Mouse (Mus musculus) testis, postnatal 14 days (tissue): ENCODE results near the gene Vwf.
A peak's percentile ranks its signal among the peaks of the same experiment; 100 is the strongest.

Source experiments
- DNase-seq: peaks from one replicate; pipeline ENCODE4 v3.0.0; 2021; ENCODE audit warnings: low spot score

Vwf gene

DNA sequence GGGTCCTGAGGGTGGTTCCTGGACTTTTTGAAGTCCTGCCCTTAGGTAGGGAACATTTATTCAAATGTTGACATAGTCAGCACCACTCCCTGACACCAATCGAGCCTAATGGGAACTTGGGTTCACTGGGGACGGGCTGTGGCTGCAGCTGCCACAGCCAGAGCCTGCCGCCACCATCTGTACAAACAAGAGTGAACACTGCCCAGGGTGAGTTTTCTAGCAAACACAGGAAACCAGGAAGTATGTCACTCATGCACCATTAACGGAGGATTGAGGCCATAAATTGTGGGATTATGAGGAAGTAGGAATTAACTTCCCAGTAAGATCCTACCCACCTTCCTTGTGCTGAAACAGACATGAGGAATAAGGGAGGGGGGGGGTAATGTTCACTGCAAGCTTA is 93.9 kb downstream of the Vwf start:
- no peak for DNase-seq

DNA sequence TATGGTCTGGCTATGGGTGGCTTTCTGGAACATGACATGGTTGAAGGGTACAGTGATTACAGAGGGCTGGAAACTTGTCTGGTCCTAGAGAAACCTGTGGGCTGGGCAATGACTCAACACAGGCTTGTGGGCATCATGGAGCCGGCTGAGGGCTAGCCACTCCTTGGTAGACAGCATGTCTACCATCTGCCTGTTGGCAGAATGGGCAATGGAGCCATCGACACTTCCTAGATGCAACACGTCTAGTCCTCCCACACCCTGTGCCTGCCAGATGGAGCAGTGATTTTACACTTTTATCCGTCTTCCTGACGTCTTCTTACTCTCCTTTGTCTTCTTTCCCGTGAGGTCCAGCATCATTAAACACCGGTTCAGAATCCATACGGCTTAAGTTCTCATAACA is 94.6 kb downstream of the Vwf start:
- no peak for DNase-seq

DNA sequence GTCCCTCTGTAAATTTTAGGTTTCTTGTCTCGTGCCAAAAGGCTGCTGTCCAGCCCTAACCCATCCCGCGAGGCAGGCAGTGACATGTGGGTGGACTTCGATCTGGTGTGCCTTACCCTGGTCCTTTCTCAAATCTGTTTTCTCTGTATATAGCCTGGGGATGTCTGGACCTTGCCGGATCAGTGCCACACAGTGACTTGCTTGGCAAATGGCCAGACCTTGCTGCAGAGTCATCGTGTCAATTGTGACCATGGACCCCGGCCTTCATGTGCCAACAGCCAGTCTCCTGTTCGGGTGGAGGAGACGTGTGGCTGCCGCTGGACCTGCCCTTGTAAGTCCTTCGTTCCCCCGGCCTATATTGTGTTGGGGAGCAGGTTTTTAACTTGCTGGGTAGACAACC is 102.4 kb downstream of the Vwf start:
- no peak for DNase-seq

GRCm38 (mm10) chr6:125651335-125651734 is 104.8 kb downstream of the Vwf start:
- DNase-seq = no peak

DNA sequence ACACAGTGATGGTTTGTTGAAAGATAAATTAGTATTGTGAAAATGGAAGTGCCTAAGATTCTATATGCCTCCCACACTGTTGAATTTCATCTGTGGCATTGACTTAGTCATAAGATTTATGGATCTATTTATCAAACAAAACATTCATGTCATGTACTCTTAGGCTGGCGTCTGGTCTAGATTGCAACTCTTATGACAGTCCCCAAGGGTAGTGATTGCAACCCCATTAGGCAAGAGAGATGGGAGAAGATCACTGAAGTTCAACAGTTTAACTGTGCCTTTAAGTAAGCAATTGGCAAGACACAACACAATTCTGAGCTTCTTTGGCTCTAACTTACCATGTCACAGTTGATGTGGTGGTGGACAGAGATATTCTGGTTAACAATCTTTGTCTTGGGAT is 106.8 kb downstream of the Vwf start:
- DNase-seq = no peak

DNA sequence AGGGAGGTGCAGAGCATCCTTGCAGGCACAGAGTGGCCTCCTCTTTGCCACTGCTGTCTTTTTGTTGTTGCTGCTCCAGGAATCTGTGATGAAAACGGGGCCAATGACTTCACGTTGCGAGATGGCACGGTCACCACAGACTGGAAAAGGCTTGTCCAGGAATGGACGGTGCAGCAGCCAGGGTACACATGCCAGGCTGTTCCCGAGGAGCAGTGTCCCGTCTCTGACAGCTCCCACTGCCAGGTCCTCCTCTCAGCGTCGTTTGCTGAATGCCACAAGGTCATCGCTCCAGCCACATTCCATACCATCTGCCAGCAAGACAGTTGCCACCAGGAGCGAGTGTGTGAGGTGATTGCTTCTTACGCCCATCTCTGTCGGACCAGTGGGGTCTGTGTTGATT is 110.3 kb downstream of the Vwf start:
- DNase-seq = no peak

GRCm38 (mm10) chr6:125657966-125658365 is 111.4 kb downstream of the Vwf start:
- no peak for DNase-seq

DNA sequence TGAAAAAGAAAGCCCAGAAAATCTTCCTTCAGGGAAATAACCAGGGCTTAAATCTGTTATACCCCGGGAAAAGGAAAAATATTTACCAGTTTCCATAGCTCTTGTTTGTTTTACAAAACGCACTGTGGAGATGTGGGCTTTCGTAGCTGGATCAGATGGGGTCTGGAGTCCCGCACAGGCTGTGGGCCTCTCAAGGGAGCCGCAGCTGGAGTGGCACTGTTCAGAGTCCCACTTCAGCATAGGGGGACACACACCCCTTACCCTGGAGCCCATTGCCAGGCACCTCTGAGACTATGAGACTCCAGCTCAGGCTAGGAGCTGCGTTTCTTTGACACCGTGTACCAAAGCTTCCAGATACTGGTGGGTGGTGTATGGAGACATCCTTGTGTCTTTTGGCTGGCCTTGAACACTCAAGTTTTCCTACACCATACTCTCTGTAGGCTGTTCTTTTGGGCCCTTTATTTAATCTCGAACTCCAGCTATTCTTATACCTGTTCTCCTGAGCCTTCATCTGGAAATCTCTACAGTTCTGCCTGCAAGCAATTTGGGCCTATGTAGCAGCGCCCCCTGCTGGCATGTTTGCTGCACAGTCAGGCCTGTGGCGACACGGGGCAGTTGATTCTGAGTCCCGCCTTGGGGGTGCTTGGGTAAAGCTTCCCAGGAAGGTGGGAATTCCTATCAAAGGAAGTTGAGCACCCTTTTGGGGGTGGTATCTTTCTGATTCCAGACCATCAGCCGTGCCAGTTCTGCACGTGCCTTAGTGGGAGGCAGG is 114.7 kb downstream of the Vwf start:
- peak; percentile 55 for DNase-seq

- no peak for DNase-seq
These were observed 117.3 kb downstream of the Vwf start for GRCm38 (mm10) chr6:125663906-125664305.

- DNase-seq = no peak
These were observed 125.3 kb downstream of the Vwf start for GRCm38 (mm10) chr6:125671835-125672234.

- DNase-seq = no peak
These were observed 131.9 kb downstream of the Vwf start for GRCm38 (mm10) chr6:125678492-125678891.

DNA sequence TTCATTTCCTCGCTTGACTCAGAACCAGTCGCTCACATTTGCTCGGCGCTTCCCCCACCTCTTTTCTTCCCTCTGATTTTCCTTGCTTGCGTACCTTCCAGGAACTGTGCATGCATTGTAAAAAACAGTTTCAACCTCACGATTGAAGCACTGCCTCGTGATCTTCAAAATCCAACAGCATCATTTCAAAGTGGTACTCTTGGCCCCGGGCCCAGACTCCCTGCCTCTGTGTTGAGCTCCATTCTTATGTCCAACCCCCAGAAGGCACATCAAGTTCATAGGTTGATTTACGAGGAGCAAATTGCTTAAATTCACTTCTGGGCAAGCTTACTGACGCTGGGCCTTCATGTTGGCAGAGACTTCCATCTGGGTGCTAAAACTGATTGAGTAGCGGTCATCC is 134.0 kb downstream of the Vwf start:
- DNase-seq = no peak

DNA sequence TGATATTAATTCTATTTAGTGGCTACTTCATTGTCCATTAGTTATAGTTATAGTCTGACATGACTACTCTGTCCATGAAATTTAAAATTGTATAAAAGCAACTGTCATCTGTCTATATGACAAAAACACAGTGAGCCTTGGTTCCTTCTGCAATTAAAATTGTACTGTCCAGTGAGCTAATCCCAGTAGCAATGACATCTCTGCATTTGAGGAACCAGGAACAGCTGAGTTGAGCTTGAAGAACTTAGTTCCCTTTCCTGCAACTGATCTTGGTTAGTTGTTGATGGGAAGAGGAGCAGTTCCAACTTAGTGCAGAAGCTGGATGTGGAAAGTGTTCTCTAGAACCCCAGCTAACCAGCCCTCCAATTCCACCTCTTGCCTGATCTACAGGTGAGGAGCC is 138.8 kb downstream of the Vwf start:
- DNase-seq = no peak

GRCm38 (mm10) chr6:125687986-125688385 is 141.4 kb downstream of the Vwf start:
- no peak for DNase-seq

DNA sequence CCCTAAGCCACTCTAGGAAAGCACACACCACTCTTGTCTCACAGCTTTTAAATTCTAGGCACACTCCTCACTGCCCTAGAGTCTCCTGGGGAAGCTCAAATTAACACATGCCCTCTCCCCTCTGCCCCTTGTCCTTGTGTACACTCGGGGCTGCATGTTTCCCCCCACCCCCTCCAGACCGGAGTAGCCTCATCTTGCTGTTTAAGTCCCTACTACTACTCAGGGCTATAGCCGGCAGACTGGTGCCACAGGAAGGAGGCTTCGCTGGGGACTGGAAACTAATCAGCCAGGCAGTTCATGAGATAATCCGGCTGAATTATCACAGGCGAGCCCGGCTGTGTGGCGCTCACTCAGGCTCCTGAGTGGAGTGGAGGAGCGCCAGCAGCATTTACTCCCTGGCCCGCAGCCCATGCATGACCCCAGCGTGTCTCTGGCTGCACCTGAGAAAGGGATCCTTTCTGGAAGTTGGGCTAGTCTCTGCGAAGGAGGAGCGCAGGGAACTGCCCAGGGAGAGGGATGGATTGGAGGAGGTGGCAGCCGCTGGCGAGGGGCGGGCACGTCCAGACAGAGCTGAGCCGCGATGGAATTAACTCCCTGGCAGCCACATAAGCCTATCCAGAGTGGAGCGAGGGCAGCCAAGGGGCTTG is 143.6 kb downstream of the Vwf start, which contains the start of gene Ano2:
Ano2 (plus strand) TSS at position 363 of the 647 bp plus-strand sequence.
- no peak for DNase-seq

GRCm38 (mm10) chr6:125701146-125701545 is 154.6 kb downstream of the Vwf start:
- DNase-seq = no peak

DNA sequence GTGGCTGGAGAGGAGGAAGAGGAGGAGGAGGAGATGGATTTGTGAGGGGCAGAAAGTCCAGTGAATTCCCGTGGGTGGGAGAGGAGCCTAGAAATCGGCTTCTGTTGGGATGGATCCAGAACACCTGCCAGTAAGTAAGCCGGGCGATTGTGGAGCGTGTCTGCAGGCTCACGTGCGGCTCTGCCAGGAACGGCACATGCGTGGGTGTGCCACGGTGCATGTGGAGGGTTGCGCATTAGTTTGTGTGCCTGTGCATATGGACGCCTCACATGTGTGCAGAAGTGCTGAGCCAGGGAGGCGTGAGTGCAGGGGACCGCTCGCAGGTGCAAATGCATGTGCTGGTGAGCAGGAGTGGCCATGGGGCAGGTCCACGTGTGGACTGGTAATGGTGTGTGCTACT is 164.7 kb downstream of the Vwf start:
- DNase-seq = no peak

DNA sequence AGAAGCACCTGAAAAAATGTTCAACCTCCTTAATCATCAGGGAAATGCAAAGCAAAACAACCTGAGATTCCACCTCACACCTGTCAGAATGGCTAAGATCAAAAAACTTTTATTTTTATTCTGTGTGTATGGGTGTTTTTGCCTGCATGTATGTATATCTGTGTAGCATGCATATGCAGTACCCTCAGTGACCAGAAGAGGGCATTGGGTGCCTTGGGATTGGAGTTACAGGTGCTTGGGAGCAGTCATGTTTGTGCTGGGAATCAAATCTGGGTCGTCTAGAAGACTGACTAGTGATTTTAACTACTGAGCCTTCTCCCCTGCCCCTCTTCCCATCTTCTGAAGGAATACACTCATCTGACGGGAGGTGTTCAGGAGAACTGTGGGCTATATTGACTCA is 179.8 kb downstream of the Vwf start:
- DNase-seq = peak; percentile 31

DNA sequence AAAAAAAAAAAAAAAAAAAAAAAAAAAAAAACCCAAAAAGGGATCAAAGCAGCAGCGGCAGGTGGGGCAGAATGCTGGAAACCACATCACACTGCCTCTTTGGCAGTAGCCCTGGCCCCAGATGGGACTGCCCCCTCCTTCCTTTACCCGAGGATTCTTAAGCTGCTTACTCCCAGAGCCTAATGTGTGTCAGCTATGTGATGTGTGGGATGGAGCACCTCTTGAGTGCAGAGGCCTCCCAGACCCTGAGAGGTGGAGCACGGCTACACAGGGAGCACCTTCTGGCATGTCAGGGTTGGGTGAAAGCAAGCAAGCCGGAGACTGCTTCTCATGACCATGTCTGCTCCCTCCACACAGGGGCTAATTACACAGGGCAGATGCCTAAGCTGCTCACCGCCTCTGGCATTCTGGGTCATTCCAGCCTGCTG is 180.9 kb downstream of the Vwf start:
- no peak for DNase-seq

GRCm38 (mm10) chr6:125729471-125729870 is 182.9 kb downstream of the Vwf start:
- no peak for DNase-seq

GRCm38 (mm10) chr6:125729986-125730535 is 183.5 kb downstream of the Vwf start:
- DNase-seq = no peak
